Mouse (Mus musculus) spleen, adult 12 weeks (tissue): ENCODE results near the gene Lcn4.

Experiments used
- DNase-seq: peaks from one replicate; pipeline ENCODE4 v3.0.0; 2022; ENCODE audit warnings: low spot score

The Lcn4 gene

DNA sequence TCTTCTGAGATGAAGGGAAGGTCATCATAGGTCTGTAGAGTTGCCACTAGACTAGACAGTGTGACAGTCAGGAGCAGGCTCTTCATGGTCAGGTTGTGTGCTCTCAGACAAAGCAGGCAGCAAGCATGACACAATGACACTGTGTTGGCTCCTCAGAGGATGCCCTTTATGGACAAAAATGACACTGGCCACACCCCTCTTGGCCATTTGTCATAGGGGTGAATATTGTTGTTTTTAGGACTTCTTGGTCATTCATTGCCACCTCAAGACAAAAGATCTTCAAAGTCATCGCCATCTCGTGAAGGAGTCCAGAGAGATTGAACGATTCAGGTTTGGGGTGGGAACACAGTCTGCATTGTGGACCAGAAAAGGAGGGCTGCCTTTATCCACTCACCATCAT is at the start of gene Lcn4:
Gene Lcn4 (minus strand): TSS at position 101 of the 400 bp plus-strand sequence.
- no peak for DNase-seq

DNA sequence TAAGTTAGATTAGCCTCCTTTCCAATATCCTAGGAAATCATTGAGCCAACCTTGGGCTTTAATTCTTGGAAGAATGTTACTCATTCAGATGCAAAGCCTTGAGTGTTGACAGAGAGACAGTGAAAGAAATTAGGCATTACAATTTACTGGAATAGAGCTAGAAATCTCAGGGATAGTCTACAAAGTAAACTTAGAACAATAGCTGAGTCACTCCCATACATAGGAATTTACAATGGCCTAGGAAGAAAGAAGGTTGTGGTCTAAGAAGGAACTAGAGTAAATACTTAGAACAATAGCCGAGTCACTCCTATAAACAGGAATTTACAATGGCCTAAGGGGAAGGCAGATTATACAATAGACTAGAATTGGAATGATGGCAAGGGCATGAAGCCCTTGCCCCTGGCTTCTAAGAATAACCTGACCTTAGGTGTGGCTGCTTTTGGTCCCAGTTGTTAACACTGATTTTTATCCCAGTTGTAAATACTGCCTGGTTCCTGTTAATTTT is 15.1 kb upstream of the Lcn4 start:
- no peak for DNase-seq

- DNase-seq = no peak
These were observed 2.3 kb downstream of the Lcn4 start for GRCm38 (mm10) chr2:26668746-26669145.

DNA sequence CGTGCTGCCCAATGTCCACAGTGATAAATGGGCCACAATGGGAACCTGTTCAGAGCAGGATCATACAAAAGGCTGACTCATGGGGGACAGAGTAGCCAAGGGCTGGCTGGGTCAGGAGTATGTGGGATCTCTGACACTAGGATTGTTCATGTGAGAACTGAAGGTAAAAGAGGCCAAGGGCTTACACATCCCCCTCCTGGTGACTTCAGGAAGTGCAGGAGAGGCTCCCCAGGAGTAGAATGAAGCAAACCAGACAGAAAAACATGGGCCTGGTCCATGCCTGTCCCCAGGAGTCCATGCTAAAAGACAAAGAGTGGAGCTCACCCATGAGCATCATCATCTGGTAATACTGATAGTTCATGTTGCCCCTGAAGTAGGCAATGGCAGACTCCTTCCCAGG is 7.5 kb downstream of the Lcn4 start:
- peak; percentile 21 for DNase-seq

DNA sequence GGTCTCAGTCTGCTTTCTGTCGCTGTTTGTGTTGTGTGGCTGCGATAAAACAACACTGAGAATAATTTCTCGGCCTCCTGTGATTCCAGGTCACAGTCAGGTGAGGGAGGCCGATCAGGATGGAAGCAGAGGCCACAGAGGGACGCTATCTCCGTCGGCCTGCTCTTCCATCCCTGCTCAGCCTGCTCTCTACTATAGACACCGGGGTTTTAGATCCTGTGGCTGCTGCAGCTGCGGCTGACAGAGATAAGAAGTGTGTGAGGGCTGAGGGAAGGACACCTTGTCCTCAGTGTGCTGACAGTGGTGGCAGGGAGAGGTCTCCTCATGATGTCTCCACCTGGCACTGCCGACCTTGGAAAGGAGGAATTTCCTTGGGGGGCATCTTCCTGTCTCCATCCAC is 8.0 kb downstream of the Lcn4 start:
- DNase-seq = no peak

GRCm38 (mm10) chr2:26662509-26662882 is 8.6 kb downstream of the Lcn4 start:
- DNase-seq = no peak

GRCm38 (mm10) chr2:26661768-26662508 is 9.1 kb downstream of the Lcn4 start:
- DNase-seq = no peak

DNA sequence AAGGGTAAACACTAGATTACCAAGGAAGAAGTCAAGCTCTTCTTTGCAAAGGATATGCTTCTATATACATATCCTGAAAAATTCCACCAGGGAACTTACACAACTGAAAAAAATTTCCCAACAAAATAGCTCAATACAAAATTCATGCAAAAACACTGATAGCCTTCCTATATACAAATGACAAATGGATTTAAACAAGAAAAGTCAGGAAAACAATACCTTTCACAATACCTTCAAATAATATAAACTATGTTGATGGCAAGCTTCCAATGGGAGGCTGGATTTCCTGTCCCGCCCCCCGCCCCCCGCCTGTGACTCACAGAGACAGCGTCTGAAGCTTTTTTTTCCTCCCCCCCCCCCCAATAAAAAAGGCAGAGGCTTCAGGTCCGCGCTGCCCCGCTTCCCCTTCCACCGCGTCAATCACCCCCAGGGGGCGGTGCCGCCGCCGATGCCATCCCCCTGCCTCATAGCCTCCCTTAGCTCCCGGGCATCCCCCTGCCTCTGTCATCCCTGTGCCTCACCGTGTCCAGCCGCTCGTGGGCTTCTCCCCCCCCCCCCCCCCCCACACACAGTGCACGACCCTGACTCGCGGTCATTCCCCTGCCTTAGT is 9.8 kb downstream of the Lcn4 start:
- DNase-seq = no peak

DNA sequence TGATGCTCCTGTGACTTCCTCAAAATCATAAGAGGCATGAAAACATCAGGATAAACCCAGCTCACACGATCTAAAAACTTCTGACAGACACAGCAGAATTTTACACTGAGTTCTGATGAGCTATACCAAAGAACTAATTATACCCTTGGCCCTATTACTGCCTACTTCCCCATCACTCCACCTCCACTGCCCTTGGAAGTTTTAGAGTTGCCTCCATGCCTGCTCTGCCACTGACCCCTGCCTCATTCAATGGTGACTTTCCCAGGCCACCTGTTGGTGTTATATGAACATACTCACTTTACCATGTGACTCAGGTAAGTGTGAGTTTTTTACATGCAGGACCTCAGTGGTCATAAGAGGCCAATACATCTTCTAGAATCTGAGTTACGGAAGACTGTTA is 13.7 kb downstream of the Lcn4 start:
- DNase-seq = no peak

DNA sequence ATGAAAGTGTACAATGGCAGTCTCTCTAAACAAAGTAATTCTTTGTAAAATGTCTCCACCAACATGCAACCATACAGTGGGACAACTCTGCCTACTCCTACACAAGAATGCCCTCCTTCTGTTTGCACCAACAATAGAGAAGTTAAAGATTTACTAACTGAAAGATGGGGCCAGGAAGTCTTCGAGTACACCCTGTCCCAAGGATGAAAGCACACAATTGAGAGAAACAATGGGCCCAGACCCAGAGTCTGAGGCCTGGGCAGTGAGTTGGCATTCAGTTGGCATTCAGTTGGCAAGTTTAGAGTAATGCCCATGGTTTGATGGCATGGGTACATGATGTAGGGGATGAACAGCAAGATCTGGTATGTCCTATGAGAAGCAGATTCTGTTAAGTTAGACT is 16.4 kb downstream of the Lcn4 start:
- no peak for DNase-seq

- DNase-seq = peak; percentile 70
These were observed 24.3 kb downstream of the Lcn4 start for GRCm38 (mm10) chr2:26646643-26647293.

GRCm38 (mm10) chr2:26643942-26644341 is 27.1 kb downstream of the Lcn4 start:
- peak; percentile 50 for DNase-seq

DNA sequence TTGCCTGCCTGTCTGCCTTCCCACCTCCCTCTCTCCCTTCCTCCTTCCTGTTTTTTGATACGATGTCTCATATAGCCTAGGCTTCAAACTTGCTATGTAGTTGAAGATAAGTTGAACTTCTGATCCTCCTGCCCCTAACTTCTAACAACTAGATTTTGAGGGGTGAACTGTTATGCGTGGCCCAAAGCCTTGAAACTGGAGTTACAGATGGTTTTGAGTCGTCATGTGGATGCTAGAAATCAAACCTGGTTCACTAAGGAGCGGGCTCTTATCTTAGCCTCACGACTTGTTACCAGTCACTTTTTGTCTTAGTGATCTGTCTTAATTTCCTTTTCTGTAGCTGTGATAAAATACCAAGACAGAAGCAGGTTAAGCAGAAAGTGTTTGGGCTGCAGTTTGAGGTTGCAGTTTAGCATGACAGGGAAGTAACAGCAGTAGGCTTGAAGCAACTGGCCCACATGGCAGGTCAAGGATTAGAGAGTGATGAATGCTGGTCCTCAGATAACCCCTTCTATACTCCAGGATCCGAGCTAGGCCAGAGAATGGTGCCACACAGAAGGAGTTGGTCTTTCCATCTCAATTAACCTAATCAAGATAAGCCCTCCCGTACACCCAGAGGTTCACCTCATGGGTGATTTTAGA is 30.0 kb downstream of the Lcn4 start:
- DNase-seq = no peak

DNA sequence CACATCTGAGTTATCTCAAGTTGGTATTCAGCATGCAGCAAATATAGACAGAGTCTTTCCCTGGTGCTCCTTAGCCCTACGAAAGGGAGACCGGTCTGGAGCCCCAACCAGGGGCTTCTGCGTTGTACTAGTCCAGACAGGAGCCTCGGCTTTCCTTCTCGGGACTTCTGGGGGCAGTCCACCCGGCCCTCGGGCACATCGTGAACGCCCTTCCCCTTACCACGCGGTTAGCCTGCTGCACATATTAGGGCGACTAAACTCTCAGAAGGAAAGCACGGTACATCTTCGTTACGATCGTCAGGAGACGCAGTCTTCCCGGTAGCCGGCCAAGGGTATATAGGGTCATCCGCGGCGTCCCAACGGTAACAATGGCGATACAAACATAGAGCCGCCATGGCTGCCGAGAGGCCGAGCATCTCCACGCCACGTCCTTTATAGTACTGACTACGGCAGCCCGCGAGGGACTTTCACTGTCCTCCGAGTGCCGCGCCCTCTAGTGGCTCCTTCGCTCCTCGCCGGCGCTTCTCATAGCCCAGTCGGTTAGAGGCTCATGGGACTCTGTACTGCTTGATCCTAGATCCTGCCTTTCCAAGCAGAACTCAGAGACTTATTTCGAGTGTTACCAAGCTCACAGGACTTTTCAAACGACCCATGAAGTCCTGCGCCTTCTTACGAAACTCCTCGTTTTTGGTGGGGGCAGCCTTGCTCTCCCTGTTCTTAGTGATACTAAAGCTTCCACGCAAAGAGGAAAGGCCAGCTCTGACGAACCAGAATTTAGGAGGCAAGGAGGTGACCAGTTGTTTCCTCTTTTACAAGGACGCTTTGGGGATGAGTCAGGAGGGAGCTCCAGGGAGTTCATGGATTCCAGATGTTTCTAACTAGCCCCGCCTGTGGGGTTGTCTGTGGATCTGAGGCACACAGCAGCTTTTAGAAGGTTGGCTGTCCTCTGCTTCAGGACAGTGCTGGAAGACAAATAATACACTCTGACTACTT is 30.9 kb downstream of the Lcn4 start:
- DNase-seq = peak; percentile 85

- peak; percentile 49 for DNase-seq
These were observed 32.0 kb downstream of the Lcn4 start for GRCm38 (mm10) chr2:26639083-26639482.

DNA sequence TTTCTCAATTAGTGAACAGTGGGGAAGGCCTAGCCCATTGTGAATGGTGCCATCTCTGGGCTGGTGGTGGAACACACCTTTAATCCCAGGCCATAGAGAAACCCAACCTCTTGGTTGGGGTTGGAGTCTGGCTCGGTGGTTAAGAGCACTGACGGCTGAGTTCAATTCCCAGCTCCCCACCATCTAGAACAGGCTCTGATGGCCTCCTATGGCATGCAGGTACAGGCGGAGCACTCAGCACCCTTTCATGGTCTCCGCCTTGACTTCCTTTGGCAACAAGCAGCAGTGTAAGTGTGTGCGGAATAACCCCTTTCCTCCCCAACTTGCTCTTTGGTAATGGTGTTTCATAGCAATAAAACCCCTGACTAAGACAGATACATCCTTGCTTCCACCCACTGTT is 32.5 kb downstream of the Lcn4 start:
- DNase-seq = no peak

DNA sequence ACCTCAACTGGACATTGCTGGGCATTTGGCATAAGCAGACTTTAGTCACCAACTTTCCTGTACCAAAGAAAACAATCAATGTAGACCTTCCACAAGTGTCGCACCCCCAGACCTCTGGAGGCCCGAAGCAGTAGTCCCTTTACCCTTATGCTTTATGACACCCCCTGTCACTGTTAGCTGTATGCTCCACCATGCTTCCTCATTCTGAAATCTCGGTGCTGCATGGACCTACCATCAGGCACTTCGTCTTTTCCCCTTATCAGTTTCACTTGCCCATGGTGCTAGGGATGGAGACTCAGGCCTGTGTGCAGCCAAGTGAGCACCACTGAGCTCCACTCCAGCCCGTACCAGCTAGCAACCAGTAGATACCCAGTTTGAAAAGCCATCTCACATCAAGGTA is 33.0 kb downstream of the Lcn4 start:
- DNase-seq = no peak

- DNase-seq = no peak
These were observed 33.7 kb downstream of the Lcn4 start for GRCm38 (mm10) chr2:26637316-26637932.

DNA sequence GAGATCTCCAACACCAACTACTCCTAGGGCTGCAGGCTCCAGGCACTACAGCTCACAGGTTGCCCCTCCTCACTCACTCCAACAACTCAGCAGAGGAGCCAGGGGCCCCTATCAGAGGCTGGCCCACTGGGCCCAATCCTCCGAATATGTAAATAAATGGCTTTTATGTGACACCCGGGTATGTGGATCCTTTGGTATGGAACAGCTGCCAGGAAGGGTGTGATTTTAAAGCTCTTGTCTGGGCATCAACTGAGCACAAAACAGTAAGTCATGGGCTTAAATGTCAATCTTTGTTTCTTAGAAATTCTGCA is 34.8 kb downstream of the Lcn4 start:
- no peak for DNase-seq

- DNase-seq = no peak
These were observed 35.4 kb downstream of the Lcn4 start for GRCm38 (mm10) chr2:26635489-26636324.
